Mouse (Mus musculus) right cerebral cortex, postnatal 14 days (tissue): Measurements from ENCODE around the gene Ccdc120.
"Not testable (repeated sequence)": the region's sequence is repeated elsewhere in the genome, so short reads cannot be mapped to it uniquely, and the experiment has no call there.

Experiments used
- DNase-seq: peaks from one replicate; pipeline ENCODE4 v3.0.0; 2022

Ccdc120 gene

GRCm38 (mm10) chrX:7750432-7751116 lies at the start of gene Ccdc120:
Gene Ccdc120 (minus strand): TSS chrX:7750905.
- DNase-seq, result peak; percentile 75

DNA sequence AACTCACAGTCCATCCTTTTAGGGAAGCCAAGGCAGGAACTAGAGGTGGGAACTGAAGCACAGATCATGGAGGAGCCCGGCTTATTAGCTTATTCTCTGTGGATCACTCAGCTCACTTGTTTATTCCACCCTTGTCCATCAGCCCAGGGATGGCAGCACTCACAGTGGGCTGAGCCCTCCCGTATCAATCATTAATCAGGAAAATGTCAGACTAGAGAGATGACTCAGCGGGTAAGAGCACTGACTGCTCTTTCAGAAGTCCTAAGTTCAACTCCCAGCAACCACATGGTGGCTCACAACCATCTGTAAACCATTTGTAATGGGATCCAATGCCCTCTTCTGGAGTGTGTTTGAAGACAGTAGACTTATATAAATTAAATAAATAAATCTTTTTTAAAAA lies 46.6 kb upstream of the Ccdc120 start:
- no peak for DNase-seq

- no peak for DNase-seq
These were observed 44.3 kb upstream of the Ccdc120 start for GRCm38 (mm10) chrX:7795016-7795415.

GRCm38 (mm10) chrX:7793361-7793760 lies 42.7 kb upstream of the Ccdc120 start:
- no peak for DNase-seq

DNA sequence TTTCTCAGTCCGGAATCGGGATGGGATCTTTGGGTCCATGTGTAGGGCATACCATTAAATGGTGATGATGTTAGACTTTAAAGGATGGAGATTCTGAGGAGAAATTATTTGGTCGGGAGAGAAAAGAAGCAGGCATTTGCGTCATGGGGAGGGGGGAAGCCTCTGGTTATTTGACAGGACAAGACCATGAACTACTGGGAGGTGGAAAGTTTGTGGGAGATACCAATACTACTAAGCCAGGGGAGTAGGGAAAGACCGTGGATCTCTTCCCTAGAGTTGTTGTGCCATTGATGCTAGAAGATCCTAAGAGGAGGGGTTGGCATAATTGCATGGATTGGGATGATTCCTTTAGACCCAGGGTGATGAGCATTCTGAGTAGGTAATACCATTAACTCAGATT lies 39.6 kb upstream of the Ccdc120 start:
- no peak for DNase-seq

- peak; percentile 65 for DNase-seq
These were observed 38.9 kb upstream of the Ccdc120 start, which contains the start of gene Gripap1 for GRCm38 (mm10) chrX:7789542-7790136. Gene Gripap1 (plus strand): TSS chrX:7789765.

DNA sequence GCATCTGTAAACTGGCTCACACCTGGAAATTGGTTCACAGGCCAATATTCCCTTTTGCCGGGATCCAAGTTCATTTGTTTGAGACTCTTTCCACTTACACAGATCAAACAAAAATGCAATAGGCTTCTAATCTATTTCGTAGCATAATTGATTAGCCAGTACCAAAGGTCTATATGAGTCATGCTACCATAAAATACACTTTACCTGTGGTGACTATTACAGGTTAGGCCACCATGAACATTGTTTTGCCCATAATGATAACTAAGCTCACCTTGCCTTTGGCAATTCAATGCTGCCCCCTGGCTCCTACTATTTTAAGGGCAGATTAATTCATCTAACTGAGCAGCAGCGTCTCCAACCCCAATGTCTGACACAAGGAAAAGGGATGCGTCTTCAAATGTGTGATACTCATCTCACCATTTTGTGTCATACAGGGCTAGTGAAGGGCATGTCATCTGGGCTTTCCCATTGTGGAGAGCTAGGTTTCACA lies 31.9 kb upstream of the Ccdc120 start:
- DNase-seq, result no peak

- DNase-seq, result no peak
These were observed 28.6 kb upstream of the Ccdc120 start for GRCm38 (mm10) chrX:7779294-7779693.

DNA sequence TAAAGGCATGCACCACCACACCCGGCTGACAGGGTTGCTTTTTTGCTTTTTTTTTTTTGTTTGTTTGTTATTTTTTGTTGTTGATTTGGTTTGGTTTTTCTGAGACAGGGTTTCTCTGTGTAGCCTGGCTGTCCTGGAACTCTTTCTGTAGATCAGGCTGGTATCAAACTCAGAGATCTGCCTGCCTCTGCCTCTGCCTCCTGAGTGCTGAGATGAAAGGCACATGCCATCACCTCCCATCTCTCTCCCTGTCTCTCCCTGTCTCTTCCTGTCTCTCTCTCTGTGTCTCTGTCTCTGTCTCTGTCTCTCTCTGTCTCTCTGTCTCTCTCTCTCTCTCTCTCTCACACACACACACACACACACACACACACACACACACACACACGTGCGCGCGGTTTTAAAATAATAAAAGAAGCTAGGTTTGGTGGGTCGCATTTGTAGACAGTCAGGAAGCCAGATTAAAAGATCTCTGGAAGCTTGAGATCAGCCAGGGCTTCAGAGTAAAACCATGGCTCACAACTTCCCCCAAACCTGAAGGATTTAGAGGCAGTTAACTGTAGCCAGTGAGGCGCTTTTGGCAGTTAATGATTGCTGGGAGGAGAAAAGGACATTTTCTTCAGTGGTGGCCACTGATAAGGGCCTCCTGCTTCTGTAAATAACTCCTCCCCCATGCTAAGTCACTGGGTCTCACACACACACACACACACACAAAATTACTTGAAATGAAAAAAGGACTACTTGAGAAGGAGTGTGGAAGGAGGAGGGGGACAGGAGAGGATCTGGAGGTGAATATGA lies 27.9 kb upstream of the Ccdc120 start:
- no peak for DNase-seq

DNA sequence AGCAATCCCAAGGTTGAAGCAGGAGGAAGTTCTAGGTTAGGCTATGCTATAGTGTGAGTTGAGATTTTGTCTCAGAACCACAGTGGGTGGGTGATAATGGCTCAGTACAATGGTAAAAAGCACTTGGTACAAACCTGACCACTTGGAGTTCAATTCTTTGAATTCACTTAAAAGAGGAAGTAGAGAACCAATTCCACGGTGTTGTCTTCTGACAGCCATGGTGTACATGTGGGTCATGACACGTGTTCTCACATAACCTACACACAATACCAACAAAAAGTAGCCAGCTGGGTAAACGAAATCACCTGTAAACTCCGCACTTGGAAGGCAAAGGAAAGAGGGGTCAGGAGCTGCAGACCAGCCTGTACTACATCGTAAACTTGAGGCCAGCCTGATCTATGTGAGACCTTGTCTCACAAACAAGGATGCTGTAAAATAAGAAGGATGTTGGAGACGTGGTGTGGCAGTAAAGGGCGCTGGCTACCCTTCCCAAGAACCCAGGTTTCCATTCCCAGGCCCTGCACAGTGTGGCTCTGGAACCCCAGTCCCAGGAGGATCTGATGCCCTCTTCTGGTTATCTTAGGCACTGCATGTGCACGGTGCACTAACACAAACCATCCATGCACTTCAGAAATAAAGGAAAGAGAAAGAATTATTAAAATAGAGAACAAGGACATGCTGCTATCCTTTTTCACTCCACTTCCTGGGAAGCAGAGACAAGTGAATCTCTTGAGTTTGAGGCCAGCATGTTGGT lies 25.8 kb upstream of the Ccdc120 start:
- peak; percentile 53 for DNase-seq

GRCm38 (mm10) chrX:7775501-7776205 lies 24.9 kb upstream of the Ccdc120 start:
- no peak for DNase-seq

GRCm38 (mm10) chrX:7772766-7773165 lies 22.1 kb upstream of the Ccdc120 start:
- no peak for DNase-seq

- DNase-seq, result no peak
These were observed 18.8 kb upstream of the Ccdc120 start for GRCm38 (mm10) chrX:7769302-7770017.

DNA sequence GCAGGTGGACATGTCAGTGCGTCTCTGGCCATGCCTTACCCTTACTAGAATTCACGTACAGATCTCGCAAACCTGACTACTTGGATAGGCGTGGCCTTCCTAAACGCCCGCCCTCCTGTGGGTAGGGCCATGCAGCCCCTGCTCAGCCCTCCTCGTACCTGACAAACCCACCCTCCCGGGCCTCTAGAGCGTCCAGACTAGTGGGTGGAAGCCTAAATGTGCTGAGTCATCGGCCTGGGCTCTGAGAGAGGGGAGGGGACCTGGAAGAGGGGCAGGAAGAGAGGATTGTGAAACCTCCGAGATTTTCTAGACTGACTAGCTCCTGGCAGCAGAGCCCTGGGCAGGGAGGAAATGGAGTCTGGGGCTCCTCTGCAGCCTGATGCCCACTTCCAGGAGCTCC lies 15.1 kb upstream of the Ccdc120 start:
- DNase-seq, result no peak

DNA sequence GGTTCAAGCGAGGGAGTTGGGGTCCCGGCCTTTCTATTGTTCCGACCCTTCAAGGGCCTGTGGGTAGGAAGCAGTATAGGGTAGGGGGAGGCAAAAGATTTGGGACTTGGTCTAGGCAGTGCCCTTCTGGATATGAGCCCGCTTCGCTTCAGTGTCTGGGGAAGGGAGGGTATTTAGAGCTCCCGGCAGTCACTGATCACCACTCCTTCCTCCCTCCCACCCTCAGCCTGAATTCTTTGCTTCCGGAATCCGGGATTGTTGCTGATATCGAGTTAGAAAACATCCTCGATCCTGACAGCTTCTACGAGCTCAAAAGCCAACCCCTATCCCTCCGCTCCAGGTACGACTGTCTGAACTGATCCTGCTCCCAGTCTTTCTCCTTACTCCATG lies 14.6 kb upstream of the Ccdc120 start:
- DNase-seq, result no peak

- DNase-seq, result no peak
These were observed 14.1 kb upstream of the Ccdc120 start for GRCm38 (mm10) chrX:7764657-7765280.

- DNase-seq, result peak; percentile 24
These were observed 13.1 kb upstream of the Ccdc120 start for GRCm38 (mm10) chrX:7763631-7764393.

GRCm38 (mm10) chrX:7762921-7763197 lies 12.2 kb upstream of the Ccdc120 start:
- DNase-seq, result no peak

DNA sequence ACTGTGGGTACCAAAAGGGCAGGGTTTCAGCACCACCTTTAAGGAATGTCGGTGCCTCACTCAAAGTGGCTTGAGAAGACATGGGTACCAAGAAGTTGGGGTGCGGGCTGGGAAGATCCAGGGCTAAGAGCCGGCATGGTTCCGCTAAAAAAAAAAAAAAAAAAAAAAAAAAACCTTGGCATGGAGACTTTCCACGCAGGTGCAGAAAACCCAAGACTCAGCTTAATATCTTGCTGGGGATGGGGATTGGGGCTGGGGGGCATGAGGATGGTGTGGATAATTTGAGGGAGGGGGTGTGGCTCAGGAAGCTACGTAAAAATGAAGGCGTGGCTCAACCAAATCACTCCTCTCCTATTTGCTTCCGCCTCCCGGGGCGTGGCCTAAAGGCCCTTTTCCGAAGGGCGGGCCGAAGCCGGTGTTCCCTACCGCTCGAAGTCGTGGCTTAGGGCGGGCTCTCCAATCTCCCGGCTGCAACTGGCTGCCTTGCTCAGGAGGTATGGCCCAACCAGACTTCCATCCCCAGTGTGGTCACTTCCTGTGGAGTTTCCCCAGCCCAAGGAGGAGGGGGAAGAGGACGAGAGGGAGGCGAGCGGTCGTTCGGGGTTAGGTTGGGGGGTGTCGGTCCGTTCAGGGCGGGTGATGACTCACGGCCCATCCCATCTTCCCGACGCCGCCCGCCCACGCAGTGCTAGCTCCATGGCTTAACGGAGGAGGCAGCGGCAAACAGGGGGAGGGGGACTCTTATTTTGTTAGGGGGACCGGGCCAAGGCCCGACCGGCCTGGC lies 11.6 kb upstream of the Ccdc120 start, which contains the start of gene Tfe3:
TSS of gene Tfe3 (plus strand) at position 424 of the 784 bp plus-strand sequence.
- peak; percentile 83 for DNase-seq

DNA sequence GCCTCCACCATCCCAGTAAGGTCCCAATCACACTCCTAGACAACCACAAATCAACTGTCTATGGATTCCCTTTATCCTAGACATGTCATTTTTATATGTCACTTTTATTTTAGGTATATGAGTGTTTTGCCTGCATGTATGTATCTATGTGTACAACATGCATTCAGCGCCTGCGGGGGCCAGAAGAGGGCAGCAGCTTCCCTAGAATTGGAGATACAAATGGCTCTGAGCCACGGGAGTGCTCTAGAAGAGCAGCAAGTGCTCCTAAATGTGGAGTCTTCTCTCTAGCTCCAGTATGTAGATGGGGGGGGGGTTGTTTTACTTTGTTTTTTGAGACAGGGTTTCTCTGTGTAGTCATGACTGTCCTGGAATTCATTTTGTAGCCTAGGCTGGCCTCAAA lies 2.9 kb upstream of the Ccdc120 start:
- not testable (repeated sequence) for DNase-seq
